Mouse (Mus musculus) frontal cortex, adult (tissue): ENCODE measurements around the gene Sgip1.
A peak's percentile ranks its signal among the peaks of the same experiment; 100 is the strongest.

Source experiments
- ATAC-seq: cut with Nextera tagmentation; 2 replicates; pipeline ENCODE4 v1.9.2; 2017; ENCODE audit warnings: mild to moderate bottlenecking, moderate library complexity, mixed read lengths; ENCODE audit not compliant: low TSS enrichment

The Sgip1 gene

DNA sequence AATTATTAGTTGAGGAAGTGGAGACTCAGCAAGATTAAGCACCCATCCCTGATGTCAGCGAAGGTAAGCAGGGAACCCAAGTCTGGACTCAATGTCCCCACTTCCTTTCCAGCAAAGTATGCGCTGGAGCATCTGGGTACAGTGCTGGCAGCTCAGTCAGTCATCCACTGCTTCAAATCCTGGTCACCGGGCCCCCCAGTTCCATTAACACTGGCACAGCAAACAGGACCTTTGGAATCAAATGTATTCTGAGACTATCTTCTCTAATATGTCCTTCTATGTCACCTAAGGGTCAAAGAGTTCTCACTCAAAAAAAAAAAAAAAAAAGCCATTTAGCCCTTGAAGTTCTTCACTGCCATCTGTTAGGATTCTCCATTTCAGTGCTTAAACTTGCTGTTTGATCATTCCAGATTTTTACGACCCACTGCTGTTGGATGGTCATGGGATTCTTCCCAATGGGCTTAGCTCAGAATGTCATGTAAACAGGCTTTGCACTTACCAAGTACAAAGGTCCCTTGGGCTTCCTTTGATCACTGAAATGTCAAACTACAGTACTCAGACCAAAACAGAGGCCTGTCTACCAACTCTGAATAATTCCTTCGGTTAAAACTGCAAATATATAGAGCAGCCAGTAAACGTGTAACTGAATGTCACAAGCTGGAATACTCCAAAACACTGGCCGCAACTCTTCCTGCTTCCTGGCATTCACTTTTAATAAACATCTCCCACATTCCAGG lies 99.1 kb downstream of the Sgip1 start:
- peak; percentile 7; the same call in 1 of the 2 replicates for ATAC-seq

DNA sequence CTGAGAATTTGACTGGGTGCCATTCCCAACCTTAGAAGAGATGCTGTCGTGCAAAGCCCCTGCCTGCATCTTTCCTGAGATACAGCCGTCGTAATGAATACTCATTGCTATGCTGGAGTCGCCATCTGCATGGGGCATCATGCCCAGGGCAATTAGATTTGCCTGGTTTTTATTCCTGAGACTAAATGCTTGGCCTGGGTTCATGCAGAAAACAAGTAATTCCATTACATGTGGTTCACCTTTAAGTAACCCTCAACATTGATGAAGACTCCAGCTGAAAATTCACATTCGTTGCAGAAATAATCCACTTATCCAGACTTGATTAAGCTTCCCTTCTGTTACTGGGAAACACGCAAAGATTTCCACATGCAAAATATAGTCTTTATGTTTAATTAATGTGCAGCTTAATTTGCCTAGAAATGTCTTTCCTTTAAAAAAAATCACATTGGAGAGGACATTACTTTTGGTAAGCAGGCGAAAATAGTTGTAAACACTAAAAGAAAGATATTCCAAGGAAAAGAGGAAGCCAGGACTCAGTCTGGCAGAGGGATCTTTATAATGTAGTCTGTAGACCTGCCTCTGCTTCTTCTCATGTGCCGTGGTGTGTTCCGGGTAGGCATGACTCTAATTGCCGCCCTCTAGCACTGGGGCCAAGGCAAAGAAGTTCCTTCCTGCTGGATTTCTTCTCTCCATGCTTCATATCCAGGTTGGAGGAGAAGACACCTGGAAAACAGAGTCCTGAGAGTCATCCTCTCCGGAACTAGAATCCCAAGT lies 100.0 kb downstream of the Sgip1 start:
- peak; percentile 48 for ATAC-seq

DNA sequence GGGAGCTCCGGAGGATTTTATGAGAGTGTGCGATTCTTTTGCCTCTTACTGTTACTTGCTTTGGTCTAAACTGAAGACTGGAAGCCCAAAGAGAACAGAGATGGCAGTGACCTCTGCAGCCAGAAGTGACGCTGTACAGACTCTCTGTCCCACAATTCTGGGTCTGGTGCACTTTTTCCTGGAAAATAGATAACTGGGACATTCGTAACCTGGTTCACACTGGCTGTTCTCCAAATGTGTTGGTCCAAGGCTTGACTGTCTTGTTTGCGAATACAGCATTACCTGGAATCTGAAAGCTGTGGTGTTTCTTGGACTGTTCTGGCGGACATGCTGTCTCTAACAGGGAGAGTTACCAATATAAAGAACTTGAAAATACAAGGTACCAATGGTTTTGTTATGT lies 109.4 kb downstream of the Sgip1 start:
- ATAC-seq = no peak

DNA sequence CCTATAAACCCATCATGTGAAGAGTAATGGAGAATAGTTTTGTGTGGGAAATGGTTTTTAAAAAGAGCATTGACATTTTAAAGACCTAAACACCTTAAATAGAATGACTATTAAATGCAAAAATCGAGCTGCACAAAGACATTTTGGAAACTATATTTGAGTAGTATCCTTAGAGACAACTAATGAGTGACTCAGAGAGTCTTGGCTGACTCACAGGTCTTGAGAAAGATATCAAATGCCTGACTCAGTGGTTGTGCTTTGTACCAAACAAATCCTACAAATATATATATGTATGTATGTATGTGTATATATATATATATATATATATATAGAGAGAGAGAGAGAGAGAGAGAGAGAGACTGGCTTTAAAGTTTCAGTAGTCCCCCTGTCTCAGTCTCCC lies 110.1 kb downstream of the Sgip1 start:
- no peak for ATAC-seq

DNA sequence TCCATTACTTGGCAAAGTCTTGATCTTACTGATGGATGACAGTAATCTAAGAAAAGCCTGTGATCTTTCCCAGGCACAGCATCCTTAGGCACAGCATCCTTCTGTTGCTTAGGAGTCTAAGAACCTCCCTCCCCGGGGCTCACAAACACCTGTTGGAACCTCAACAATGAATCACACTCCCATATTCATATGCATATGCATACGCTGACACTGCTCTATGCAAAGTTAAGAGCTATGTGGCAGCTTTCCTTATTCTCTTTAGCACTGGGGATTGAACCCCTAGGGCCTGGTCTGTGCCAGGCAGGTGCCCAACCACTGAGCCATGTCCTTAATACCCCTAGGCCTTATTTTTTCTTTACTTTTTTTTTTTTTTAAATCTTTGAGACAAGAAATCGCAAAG lies 111.2 kb downstream of the Sgip1 start:
- ATAC-seq = peak; percentile 78

DNA sequence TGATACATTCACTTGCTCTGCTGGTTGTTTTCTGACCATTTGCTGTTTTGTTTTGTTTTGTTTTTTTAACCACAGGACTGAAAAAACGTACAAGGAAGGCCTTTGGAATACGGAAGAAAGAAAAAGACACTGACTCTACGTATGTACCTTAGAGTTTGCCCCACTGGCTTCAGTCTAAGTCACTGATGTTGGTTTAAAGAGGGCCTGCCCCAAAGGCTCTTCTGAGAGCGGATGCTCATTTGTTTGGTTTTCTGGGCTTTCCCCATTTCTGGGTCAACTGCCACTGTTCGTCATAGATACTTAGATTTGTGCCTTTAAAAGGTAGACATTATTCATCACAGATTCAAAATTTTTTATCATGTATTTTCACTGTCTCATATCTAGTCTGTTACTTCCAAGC lies 111.7 kb downstream of the Sgip1 start:
- no peak for ATAC-seq

DNA sequence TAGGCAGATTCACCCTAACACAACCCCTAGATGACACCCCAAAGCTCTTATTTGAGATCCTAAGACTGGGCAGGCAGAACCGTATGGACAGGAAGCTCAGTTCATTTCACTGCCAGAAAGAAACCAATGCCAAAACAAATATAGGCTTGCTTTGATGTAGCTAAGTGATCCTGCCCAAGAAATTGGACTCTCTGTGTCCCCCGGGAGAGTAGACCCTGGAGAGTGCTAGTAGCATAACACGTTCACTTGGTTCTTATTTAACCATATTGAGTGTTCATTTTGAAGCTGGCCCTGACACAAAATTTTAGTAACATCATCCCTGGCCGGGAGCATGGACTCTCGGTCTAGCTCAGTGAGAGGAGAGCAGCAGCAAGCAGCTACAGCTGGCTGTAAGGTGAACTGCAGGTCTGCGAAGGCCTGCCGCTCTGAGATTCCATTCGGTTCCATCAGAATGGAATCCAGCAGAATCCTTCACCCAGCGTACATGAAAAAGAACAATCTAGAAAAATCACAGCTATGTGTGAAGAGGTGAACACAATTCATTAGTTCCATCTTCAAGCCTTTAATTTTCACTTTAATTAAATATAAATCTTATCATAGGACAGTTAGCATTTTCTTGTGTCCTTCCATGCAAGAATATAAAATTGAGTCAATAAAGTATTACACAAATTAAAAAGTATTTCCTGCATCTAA lies 112.4 kb downstream of the Sgip1 start:
- no peak for ATAC-seq

DNA sequence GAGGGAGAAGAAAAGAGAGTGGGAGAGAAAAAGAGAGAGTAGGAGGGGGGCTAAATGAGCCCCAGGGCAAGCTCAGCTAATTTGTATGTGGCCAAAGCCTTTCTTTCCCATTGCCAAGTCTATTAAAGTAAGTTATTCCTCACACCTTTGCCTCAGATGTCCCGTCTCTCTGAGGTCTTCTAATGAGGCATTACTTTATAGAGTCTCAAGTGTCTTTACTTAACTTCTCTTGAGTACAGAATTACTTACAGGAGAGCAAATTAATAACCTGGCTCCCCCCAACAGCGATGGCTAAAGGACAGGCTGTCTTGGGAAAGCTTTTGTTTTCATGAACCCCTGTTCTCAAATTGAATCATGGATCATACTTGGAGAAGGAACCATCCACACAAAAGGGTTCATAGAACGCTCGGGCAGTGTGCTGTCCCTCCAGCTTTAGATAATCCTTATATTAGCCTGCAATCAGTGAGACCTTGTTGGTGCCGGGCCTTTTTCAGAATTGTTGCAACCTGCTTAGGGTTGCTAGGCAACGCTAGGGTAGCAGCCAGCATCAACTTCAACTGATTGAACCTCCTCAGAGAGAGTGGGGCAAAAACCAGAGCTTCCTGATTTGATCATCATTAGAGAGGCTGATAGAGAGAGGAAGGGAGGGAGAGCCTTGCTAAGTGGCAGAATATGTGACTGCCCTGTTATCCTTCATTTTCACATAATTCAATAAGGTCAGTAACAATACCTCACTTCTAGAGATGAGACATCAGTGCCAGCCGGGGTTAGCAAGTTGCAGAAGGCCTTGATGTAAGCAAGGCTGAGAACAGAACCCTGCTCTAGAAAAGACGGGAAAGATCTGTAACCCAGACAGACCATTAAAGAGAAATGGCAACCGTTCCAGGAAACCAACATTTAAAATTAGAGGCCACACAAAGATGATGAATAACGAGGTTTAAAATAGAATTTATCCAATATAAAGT lies 114.1 kb downstream of the Sgip1 start:
- ATAC-seq = no peak

DNA sequence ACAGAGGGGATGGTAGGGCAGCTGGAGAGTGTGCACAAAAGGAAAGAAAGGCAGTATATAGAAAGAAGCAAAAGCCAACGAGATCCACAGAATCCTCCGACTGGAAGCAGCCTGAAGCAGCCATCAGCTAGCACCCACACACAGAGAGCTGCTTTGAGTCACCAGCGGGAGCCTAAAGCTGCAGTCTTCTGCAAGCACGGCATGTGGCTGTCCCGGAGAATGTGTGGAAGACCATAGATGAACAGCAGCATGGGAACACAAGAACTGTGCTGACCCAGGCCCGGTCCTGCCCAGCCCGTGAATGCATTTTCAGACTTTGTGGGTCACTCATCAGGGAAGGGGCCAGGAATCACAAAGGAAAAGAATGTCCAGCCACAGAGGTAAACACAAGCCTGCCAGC lies 115.0 kb downstream of the Sgip1 start:
- peak; percentile 91 for ATAC-seq

DNA sequence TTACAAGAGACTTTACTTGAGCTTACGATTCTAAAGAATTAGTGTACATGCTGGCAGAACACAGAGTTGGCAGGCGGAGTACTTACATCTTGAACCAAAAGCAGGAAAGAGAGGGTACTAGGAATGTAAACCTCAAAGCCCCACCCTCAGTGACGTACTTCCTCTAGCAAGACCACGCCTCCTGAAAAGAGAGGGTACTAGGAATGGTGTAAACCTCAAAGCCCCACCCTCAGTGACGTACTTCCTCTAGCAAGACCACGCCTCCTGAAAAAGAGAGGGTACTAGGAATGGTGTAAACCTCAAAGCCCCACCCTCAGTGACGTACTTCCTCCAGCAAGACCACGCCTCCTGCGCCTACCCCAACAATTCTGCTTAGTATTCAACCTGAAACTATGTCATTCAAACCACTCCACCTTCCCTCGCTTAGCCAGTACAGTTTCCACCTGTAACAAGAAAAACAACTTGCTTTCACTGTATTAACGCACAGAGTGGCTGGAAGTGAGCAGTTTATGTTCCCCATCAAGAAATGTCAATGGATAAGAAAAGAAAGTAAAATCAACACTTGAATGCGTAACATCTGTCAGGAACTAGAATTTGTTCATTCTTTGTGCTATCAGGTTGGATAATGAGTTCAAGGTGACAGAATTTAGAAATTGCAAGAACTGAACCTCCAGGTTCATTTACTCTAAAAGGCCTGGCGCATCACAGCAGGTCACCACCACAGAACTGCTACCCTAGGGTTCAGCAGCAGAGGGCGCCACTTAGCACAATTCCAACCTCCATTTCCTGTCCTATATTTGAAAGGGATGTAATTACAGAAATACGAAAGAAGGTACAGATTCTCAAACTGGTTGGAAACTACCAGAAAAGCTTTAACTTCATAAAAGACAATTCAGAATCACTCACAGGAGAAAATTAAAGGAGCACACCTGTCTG lies 118.4 kb downstream of the Sgip1 start:
- no peak for ATAC-seq

DNA sequence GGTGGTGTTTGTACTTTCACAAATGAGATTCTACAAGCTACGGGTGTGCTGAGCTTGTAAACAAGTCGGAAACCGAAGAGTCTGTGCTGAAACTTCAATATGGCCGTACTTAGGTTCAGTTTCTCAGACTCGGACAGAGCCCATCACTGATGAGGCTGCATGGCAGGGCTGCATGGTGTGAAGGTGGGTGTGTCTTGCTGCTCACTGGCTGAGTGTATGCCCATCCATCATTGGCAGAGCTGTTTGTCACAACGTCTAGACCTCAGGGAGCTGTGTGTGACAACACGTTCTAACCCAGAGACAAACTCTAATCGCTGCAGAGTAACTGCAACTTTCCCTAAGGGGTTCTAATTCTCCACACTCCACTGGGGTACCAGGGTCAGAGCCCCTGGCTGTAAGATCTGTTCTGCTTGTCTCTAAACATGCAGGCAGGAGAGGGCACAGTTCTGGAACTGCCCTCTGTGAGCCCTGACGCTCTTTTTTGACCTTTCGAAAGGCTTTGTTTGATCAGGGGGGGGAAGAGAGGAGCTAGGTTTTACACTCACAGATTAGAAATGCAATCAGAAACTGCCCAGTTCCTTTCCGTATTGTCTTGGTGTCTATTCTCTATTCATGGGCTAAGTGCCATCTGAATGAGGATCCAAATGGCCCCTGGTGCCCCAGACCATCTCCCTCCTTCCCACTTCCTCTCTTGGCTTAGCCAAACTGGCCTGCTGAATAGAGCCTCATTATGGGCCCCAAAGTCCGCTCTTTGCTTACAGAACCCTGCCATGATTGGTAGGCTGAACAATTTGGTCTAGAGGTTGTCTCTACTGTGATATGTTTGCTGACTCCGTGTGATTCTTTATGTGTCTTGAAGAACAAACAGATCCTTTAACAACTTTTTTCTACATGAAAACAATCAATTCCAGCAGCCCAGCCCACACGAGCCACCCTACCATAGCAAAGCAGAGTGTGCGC lies 121.9 kb downstream of the Sgip1 start:
- ATAC-seq = no peak

DNA sequence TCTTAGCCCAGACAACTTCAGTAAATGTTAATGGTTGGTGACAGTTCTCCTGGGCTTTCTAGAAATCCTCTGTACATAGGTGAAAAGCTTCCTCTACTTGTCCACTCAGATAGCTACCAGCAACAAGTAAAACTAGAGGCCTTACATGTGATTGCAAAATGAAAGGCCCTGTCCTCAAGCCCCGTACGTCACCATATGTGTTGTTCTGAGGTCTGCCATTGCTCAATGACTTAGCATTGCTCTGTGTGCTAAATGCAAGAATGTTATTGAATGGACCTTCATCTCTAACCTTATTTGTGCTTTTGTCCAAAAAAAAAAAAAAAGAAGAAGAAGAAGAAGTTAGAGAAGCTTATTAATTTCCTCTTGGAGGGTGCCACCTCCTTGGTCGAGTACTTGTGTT lies 125.4 kb downstream of the Sgip1 start:
- no peak for ATAC-seq

DNA sequence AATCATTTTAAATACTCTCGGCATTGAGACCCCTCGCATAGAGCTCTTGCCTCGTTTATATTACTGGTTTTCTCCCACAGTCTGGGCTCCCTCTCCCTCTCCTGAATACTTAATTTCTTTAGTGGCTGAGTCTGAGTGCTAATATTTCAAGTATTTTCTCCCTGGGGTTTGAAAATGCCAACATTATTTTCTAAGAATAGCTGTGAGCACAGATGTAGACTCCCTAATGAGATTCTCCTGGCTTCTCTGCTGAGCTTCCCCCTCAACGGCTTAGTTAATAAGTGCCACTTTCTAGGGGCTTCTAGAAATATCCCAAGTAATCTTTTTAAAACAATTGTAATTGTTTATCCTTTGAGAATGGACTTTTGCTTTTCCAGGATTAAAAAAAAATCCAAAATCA lies 130.2 kb downstream of the Sgip1 start:
- ATAC-seq = no peak

DNA sequence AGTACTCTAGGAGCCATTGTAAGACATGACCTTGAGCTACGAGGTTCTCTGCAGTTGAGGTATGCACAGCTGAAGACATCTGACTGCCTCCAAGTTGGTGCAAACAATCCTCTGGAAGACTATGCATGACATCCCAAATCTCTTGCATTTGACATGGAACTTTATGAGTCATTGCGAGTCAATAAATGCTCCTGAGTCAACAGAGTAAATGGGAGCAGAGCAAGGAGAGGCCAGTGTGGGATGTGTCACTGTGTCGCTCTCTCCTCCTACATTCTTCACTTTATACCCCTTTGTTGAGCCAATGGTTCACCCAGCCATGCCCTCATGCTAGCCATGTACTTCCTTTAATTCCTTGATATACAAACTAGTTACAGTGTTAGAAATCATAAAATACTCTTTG lies 142.0 kb downstream of the Sgip1 start:
- ATAC-seq = no peak

DNA sequence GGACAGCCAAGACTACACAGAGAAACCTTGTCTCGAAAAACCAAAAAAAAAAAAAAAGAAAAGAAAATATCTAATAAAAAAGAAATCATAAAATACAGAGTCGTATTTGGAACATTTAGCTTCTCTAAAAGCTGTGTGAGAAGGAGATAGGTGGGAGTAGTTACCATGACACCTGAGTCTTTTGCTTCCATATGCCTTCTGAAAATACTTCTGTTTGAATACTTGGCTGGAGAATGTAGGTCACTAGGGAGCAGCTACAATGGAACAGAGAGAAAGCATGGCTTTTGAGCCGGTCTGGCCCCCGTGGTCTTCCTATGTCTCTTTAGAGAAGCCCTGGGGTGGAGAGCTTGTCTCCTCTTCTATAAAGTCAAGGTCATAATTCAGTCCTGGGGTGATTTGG lies 143.1 kb downstream of the Sgip1 start:
- peak; percentile 39; the same call in 1 of the 2 replicates for ATAC-seq

DNA sequence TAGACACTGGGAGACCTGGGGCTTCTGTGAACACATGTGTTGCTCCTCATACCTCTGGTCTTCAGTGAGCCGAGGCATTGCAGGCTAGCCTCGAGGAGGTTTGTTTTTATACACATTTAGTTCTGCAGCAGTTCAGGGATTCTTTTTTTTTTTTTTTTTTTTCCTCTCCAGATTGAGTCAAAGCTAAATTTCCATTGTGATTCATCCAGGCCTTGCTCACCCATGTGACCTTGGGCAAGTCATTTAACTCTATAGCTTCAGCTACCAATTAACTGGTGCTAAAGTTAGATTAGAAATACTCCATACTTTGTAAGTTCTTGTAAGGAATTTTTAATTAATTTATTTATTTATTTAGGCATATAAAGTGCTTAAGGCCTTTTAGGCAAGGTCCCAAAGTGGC lies 145.4 kb downstream of the Sgip1 start:
- ATAC-seq = no peak

DNA sequence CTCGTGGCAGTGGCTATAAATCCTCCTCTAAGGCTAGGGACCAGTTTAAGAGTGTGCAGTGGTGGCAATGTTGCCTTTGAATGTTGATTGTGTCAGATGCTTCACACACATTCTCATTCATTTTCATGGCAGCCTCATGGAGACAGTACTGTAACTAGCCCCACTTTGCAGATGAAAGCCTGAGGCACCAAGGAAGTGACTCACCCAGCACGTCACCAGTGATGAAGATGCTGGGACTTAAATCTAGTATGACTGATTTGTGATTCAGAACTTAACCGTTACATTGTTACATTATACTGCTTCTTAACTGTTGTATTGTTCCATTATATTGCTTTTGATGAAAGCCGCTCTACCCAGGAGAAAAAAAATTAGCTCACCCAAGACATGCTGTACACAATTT lies 145.8 kb downstream of the Sgip1 start:
- no peak for ATAC-seq

DNA sequence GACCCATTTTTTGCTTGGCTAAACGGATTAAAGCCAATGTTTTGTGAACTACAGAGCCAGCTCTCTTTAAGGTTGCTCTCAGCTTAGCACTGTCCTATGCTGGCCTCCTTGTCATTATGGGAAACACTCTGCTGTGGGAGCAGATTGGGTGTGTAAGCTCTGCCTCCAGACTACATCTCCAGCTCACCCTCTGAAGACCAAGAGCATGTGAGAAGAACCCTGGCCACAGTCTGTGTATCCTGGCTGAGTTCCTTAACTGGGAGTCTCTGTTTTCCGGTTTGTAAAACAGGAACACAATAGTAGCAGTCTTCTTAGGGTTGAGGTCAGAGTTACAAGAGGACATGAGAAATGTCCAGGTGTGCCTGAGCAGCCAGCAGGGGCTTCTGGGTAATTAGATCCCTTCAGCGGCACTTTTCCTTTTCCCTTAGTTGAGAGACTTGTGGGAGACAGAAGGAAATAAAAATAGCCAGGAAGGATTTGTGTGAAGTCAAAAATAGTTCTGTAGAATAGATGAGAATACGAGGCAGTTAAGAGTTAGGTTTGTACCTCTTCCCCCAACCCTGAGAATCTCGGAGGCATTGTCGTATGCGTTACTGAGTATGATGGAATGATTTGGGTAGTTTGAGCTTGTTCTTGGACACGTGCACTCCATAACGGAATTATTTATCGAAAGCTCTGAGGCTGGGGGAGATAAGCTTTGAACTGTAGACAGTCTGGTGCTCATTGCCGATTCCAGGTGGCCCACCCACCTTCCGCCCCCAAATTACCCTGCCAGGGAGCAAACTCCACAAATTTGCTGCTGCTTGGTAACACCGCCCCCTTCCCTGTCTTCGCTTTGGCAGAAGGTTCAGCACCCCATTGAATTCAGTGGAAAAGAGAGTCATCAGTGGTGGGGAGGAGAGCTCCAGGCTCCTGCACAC lies 146.9 kb downstream of the Sgip1 start:
- ATAC-seq = peak; percentile 77
